Mouse (Mus musculus) limb, embryonic 12.5 days (tissue): Measurements from ENCODE around the gene Nup133. TPM values are rescaled to one million over a fixed set of nuclear protein-coding genes. Genes with fewer than 3 reads are reported as not detected.
A peak's percentile ranks its signal among the peaks of the same experiment; 100 is the strongest.

Experiments used
- ATAC-seq: fragments of 200-750 bp; cut with Nextera tagmentation; 2 replicates; pipeline ENCODE4 v1.8.0; 2017; ENCODE audit warnings: low read depth, moderate TSS enrichment; ENCODE audit not compliant: insufficient number of reproducible peaks, insufficient read depth, low FRiP score, low TSS enrichment
- H3K27ac ChIP-seq: fragments of 300-500 bp; sonication (generic); 2 replicates; pipeline ENCODE4 v1.5.1; 2016; ENCODE audit warnings: mild to moderate bottlenecking, moderate library complexity
- H3K27me3 ChIP-seq: fragments of 300-500 bp; sonication (generic); 2 replicates; pipeline ENCODE4 v1.6.1; 2016; ENCODE audit warnings: mild to moderate bottlenecking, moderate library complexity
- H3K36me3 ChIP-seq: fragments of 300-500 bp; sonication (generic); 2 replicates; pipeline ENCODE4 v1.6.1; 2016; ENCODE audit warnings: mild to moderate bottlenecking, moderate library complexity
- H3K4me1 ChIP-seq: fragments of 300-500 bp; sonication (generic); replicated peaks from 2 replicates; pipeline ENCODE4 v1.6.1; 2016
- H3K4me2 ChIP-seq: fragments of 300-500 bp; sonication (generic); 2 replicates; pipeline ENCODE4 v1.6.1; 2016; ENCODE audit warnings: mild to moderate bottlenecking, moderate library complexity
- H3K4me3 ChIP-seq: fragments of 300-500 bp; sonication (generic); replicated peaks from 2 replicates; pipeline ENCODE4 v1.5.1; 2016; ENCODE audit warnings: mild to moderate bottlenecking
- H3K9ac ChIP-seq: fragments of 300-500 bp; sonication (generic); replicated peaks from 2 replicates; pipeline ENCODE4 v1.6.1; 2016; ENCODE audit warnings: mild to moderate bottlenecking, moderate library complexity
- H3K9me3 ChIP-seq: fragments of 300-500 bp; sonication (generic); 2 replicates; pipeline ENCODE4 v1.6.1; 2016; ENCODE audit warnings: mild to moderate bottlenecking, moderate library complexity
- WGBS: fragments of 180-500 bp; shearing (Covaris S2); methylation state at CpG from one replicate; pipeline ENCODE4 v1.1.7; 2016; 5-methylcytosine and 5-hydroxymethylcytosine counted together
- polyA plus RNA-seq: library from polyadenylated mRNA; unstranded; fragments of >200 nt; fragmentation: Nextera tagmentation; extraction: Ambion mirVana; gene quantifications from 2 replicates; pipeline ENCODE4 v1.2.1, GENCODE M21; 2016

Gene Nup133
- polyA plus RNA-seq, 1 experiment from 2014 or later = 56.4 TPM

- peaks cover 58% of the 10 kb centered on the region for H3K27me3 ChIP-seq
Observed at GRCm38 (mm10) chr8:123896774-123897173, 52.3 kb downstream of the Nup133 start.

GRCm38 (mm10) chr8:123896366-123896761 lies 52.7 kb downstream of the Nup133 start:
- Histone ChIP-seq H3K9ac (no peak overlapping the region), H3K4me2 (no peak overlapping the region)
- WGBS = 54% methylated on average over 14 of the region's 14 CpGs

More at GRCm38 (mm10) chr8:123896774-123897173, 52.3 kb downstream of the Nup133 start:
- Histone ChIP-seq H3K4me3 (no peak overlapping the region), H3K9me3 (no peaks in the 10 kb centered on the region), H3K4me1 (peaks cover 11% of the 10 kb centered on the region), H3K4me2 (no peak overlapping the region), H3K36me3 (peaks cover 32% of the 10 kb centered on the region), H3K9ac (no peak overlapping the region), H3K27ac (no peak overlapping the region)
- no peak for ATAC-seq
- WGBS = 55% methylated on average over 10 of the region's 10 CpGs

GRCm38 (mm10) chr8:123895680-123896365 lies 53.2 kb downstream of the Nup133 start:
- H3K36me3 ChIP-seq = peaks cover 22% of the 10 kb centered on the region
- H3K9ac ChIP-seq = no peak overlapping the region
- H3K4me2 ChIP-seq = no peak overlapping the region
- H3K4me1 ChIP-seq = peaks cover 15% of the 10 kb centered on the region
- H3K27ac ChIP-seq = no peak overlapping the region
- ATAC-seq = no peak
- WGBS = 70% methylated on average over 9 of the region's 9 CpGs
- H3K27me3 ChIP-seq = peaks cover 68% of the 10 kb centered on the region
- H3K4me3 ChIP-seq = no peak overlapping the region
- H3K9me3 ChIP-seq = no peaks in the 10 kb centered on the region

More at GRCm38 (mm10) chr8:123896366-123896761, 52.7 kb downstream of the Nup133 start:
- Histone ChIP-seq H3K9me3 (no peaks in the 10 kb centered on the region), H3K27me3 (peaks cover 62% of the 10 kb centered on the region), H3K4me1 (peaks cover 15% of the 10 kb centered on the region), H3K4me3 (no peak overlapping the region), H3K36me3 (peaks cover 28% of the 10 kb centered on the region), H3K27ac (no peak overlapping the region)
- no peak for ATAC-seq

- Histone ChIP-seq H3K36me3 (peaks cover 16% of the 10 kb centered on the region), H3K4me1 (peaks cover 15% of the 10 kb centered on the region), H3K4me3 (no peak overlapping the region), H3K27ac (no peak overlapping the region), H3K9ac (no peak overlapping the region), H3K4me2 (no peak overlapping the region), H3K27me3 (peaks cover 74% of the 10 kb centered on the region), H3K9me3 (no peaks in the 10 kb centered on the region)
- ATAC-seq = no peak
- WGBS = 79% methylated on average over 4 of the region's 4 CpGs
Observed at GRCm38 (mm10) chr8:123895230-123895629, 53.8 kb downstream of the Nup133 start.

GRCm38 (mm10) chr8:123894502-123895097 lies 54.5 kb downstream of the Nup133 start, which contains the start of gene Acta1:
TSS of gene Acta1 (minus strand) at chr8:123894751.
- peaks cover 15% of the 10 kb centered on the region for H3K4me1 ChIP-seq
- H3K4me3 ChIP-seq = no peak within 1 kb of the TSS
- H3K36me3 ChIP-seq = peaks cover 10% of the 10 kb centered on the region
- no peak within 1 kb of the TSS for H3K9ac ChIP-seq
- H3K27me3 ChIP-seq = peaks cover 76% of the 10 kb centered on the region
- no peak within 1 kb of the TSS for H3K27ac ChIP-seq
- WGBS = 27% methylated on average over 15 of the region's 15 CpGs
- H3K4me2 ChIP-seq = no peak within 1 kb of the TSS
- no peaks in the 10 kb centered on the region for H3K9me3 ChIP-seq
- ATAC-seq = no peak

GRCm38 (mm10) chr8:123893413-123893812 lies 55.7 kb downstream of the Nup133 start:
- Histone ChIP-seq H3K27me3 (peaks cover 76% of the 10 kb centered on the region), H3K4me1 (peaks cover 15% of the 10 kb centered on the region), H3K27ac (no peak overlapping the region), H3K4me3 (no peak overlapping the region), H3K9me3 (no peaks in the 10 kb centered on the region), H3K4me2 (no peak overlapping the region), H3K9ac (no peak overlapping the region), H3K36me3 (no peaks in the 10 kb centered on the region)
- WGBS = 78% methylated on average over 11 of the region's 11 CpGs
- no peak for ATAC-seq

- H3K4me2 ChIP-seq = peak overlapping the region; percentile 53
Observed at GRCm38 (mm10) chr8:123892586-123893155, 56.4 kb downstream of the Nup133 start.

GRCm38 (mm10) chr8:123891883-123892585 lies 57.0 kb downstream of the Nup133 start:
- H3K4me2 ChIP-seq = peak overlapping the region; percentile 53
- H3K4me3 ChIP-seq = peak overlapping the region; percentile 24
- 1% methylated on average over 49 of the region's 49 CpGs for WGBS
- H3K9ac ChIP-seq = no peak overlapping the region
- peaks cover 70% of the 10 kb centered on the region for H3K27me3 ChIP-seq
- no peaks in the 10 kb centered on the region for H3K36me3 ChIP-seq
- H3K9me3 ChIP-seq = no peaks in the 10 kb centered on the region
- no peak for ATAC-seq
- H3K4me1 ChIP-seq = peaks cover 15% of the 10 kb centered on the region
- no peak overlapping the region for H3K27ac ChIP-seq

More at GRCm38 (mm10) chr8:123892586-123893155, 56.4 kb downstream of the Nup133 start:
- Histone ChIP-seq H3K27ac (0 out of 2 replicates have a peak overlapping the region, but pooled peaks have one; percentile 4), H3K4me1 (peaks cover 15% of the 10 kb centered on the region), H3K4me3 (peak overlapping the region; percentile 24), H3K9me3 (no peaks in the 10 kb centered on the region), H3K9ac (no peak overlapping the region), H3K27me3 (peaks cover 76% of the 10 kb centered on the region), H3K36me3 (no peaks in the 10 kb centered on the region)
- no peak for ATAC-seq
- 6% methylated on average over 30 of the region's 30 CpGs for WGBS

- peak overlapping the region; percentile 24 for H3K4me3 ChIP-seq
- H3K27me3 ChIP-seq = peaks cover 69% of the 10 kb centered on the region
Observed at GRCm38 (mm10) chr8:123891271-123891670, 57.8 kb downstream of the Nup133 start.

GRCm38 (mm10) chr8:123889797-123890196 lies 59.3 kb downstream of the Nup133 start:
- 73% methylated on average over 4 of the region's 4 CpGs for WGBS
- Histone ChIP-seq H3K4me2 (no peak overlapping the region), H3K27ac (no peak overlapping the region), H3K27me3 (peaks cover 69% of the 10 kb centered on the region), H3K9me3 (no peaks in the 10 kb centered on the region), H3K36me3 (no peaks in the 10 kb centered on the region), H3K4me1 (peaks cover 21% of the 10 kb centered on the region), H3K4me3 (no peak overlapping the region), H3K9ac (no peak overlapping the region)
- ATAC-seq = no peak

More at GRCm38 (mm10) chr8:123891271-123891670, 57.8 kb downstream of the Nup133 start:
- no peak for ATAC-seq
- H3K4me2 ChIP-seq = peak overlapping the region; percentile 53
- no peak overlapping the region for H3K9ac ChIP-seq
- no peaks in the 10 kb centered on the region for H3K36me3 ChIP-seq
- H3K9me3 ChIP-seq = no peaks in the 10 kb centered on the region
- H3K4me1 ChIP-seq = peaks cover 15% of the 10 kb centered on the region
- no peak overlapping the region for H3K27ac ChIP-seq
- 0% methylated on average over 11 of the region's 11 CpGs for WGBS

GRCm38 (mm10) chr8:123887956-123888355 lies 61.1 kb downstream of the Nup133 start:
- Histone ChIP-seq H3K36me3 (no peaks in the 10 kb centered on the region), H3K9me3 (no peaks in the 10 kb centered on the region), H3K9ac (no peak overlapping the region), H3K27me3 (peaks cover 68% of the 10 kb centered on the region), H3K4me1 (peaks cover 26% of the 10 kb centered on the region), H3K4me2 (no peak overlapping the region), H3K4me3 (no peak overlapping the region), H3K27ac (no peak overlapping the region)
- no peak for ATAC-seq
- WGBS = 83% methylated on average over 2 of the region's 2 CpGs
